Mouse (Mus musculus) liver, embryonic 11.5 days (tissue): Measurements from ENCODE around the gene Elavl2. TPM values are rescaled to one million over a fixed set of nuclear protein-coding genes. Genes with fewer than 3 reads are reported as not detected.
"Not testable (repeated sequence)": the region's sequence is repeated elsewhere in the genome, so short reads cannot be mapped to it uniquely, and the experiment has no call there.

Experiments used
- ATAC-seq: fragments of 200-750 bp; cut with Nextera tagmentation; replicated peaks from 2 replicates; pipeline ENCODE4 v1.8.0; 2017; ENCODE audit warnings: moderate number of reproducible peaks, mild to moderate bottlenecking, moderate TSS enrichment, moderate library complexity; ENCODE audit not compliant: low FRiP score
- DNase-seq: peaks from one replicate; pipeline ENCODE4 v3.0.0-alpha.2; 2017; ENCODE audit warnings: low spot score
- H3K27ac ChIP-seq: fragments of 300-500 bp; sonication (generic); 2 replicates; pipeline ENCODE4 v1.5.1; 2014; ENCODE audit warnings: mild to moderate bottlenecking, low read depth, low read length, control low read depth
- H3K27me3 ChIP-seq: fragments of 300-500 bp; sonication (generic); replicated peaks from 2 replicates; pipeline ENCODE4 v1.6.1; 2014; ENCODE audit warnings: low read length, mixed read lengths; ENCODE audit not compliant: control insufficient read depth, insufficient read depth
- H3K36me3 ChIP-seq: fragments of 300-500 bp; sonication (generic); 2 replicates; pipeline ENCODE4 v1.6.1; 2014; ENCODE audit warnings: mild to moderate bottlenecking, low read length, moderate library complexity, mixed read lengths; ENCODE audit not compliant: control insufficient read depth, insufficient read depth
- H3K4me1 ChIP-seq: fragments of 300-500 bp; sonication (generic); replicated peaks from 2 replicates; pipeline ENCODE4 v1.6.1; 2014; ENCODE audit warnings: low read length, mixed read lengths; ENCODE audit not compliant: control insufficient read depth, insufficient read depth
- H3K4me2 ChIP-seq: fragments of 300-500 bp; sonication (generic); 2 replicates; pipeline ENCODE4 v1.6.1; 2014; ENCODE audit warnings: mild to moderate bottlenecking, control low read depth, moderate library complexity
- H3K4me3 ChIP-seq: fragments of 300-500 bp; sonication (generic); 2 replicates; pipeline ENCODE4 v1.5.1; 2014; ENCODE audit warnings: low read depth, low read length, control low read depth
- H3K9ac ChIP-seq: fragments of 300-500 bp; sonication (generic); 2 replicates; pipeline ENCODE4 v1.6.1; 2014; ENCODE audit warnings: low read depth, low read length, control low read depth
- H3K9me3 ChIP-seq: fragments of 300-500 bp; sonication (generic); 2 replicates; pipeline ENCODE4 v1.6.1; 2016; ENCODE audit warnings: low read length, inconsistent platforms, mixed read lengths; ENCODE audit not compliant: control insufficient read depth
- WGBS: fragments of 180-500 bp; shearing (Covaris S2); extraction: QIAGEN DNeasy Blood & Tissue Kit; methylation state at CpG from one replicate; pipeline ENCODE4 v1.1.7; 2014; 5-methylcytosine and 5-hydroxymethylcytosine counted together
- polyA plus RNA-seq: library from polyadenylated mRNA; unstranded; fragments of >200 nt; fragmentation: Nextera tagmentation; extraction: Ambion mirVana; gene quantifications from 2 replicates; pipeline ENCODE4 v1.2.1, GENCODE M21; 2014

Elavl2 gene
- polyA plus RNA-seq, 1 experiment from 2014 or later = 2.1 TPM

- no peaks in the 10 kb centered on the region for H3K27me3 ChIP-seq
- H3K4me2 ChIP-seq = no peak overlapping the region
- H3K4me3 ChIP-seq = no peak overlapping the region
- ATAC-seq = no peak
- H3K36me3 ChIP-seq = no peaks in the 10 kb centered on the region
- no peaks in the 10 kb centered on the region for H3K4me1 ChIP-seq
- no peak overlapping the region for H3K27ac ChIP-seq
- no peak for DNase-seq
- no peak overlapping the region for H3K9ac ChIP-seq
- H3K9me3 ChIP-seq = no peaks in the 10 kb centered on the region
- 83% methylated on average over 1 of the region's 1 CpGs for WGBS
Measured at GRCm38 (mm10) chr4:91291526-91291925, 109.1 kb downstream of the Elavl2 start.

GRCm38 (mm10) chr4:91290373-91290772 lies 110.2 kb downstream of the Elavl2 start:
- H3K4me1 ChIP-seq = no peaks in the 10 kb centered on the region
- H3K27me3 ChIP-seq = no peaks in the 10 kb centered on the region
- no peaks in the 10 kb centered on the region for H3K9me3 ChIP-seq
- no peaks in the 10 kb centered on the region for H3K36me3 ChIP-seq
- no peak overlapping the region for H3K4me3 ChIP-seq
- H3K27ac ChIP-seq = no peak overlapping the region
- DNase-seq (no peak), ATAC-seq (no peak)
- 79% methylated on average over 1 of the region's 1 CpGs for WGBS
- H3K4me2 ChIP-seq = no peak overlapping the region
- H3K9ac ChIP-seq = no peak overlapping the region

GRCm38 (mm10) chr4:91289151-91289550 lies 111.4 kb downstream of the Elavl2 start:
- ATAC-seq = no peak
- Histone ChIP-seq H3K27ac (no peak overlapping the region), H3K4me1 (no peaks in the 10 kb centered on the region), H3K4me3 (no peak overlapping the region), H3K4me2 (no peak overlapping the region), H3K9ac (no peak overlapping the region), H3K36me3 (no peaks in the 10 kb centered on the region), H3K27me3 (no peaks in the 10 kb centered on the region), H3K9me3 (no peaks in the 10 kb centered on the region)
- no peak for DNase-seq
- WGBS = 82% methylated on average over 1 of the region's 1 CpGs

GRCm38 (mm10) chr4:91268390-91268789 lies 132.2 kb downstream of the Elavl2 start:
- ATAC-seq (no peak), DNase-seq (no peak)
- H3K36me3 ChIP-seq = no peaks in the 10 kb centered on the region
- no peaks in the 10 kb centered on the region for H3K27me3 ChIP-seq
- no peak overlapping the region for H3K4me2 ChIP-seq
- H3K9ac ChIP-seq = no peak overlapping the region
- H3K9me3 ChIP-seq = no peaks in the 10 kb centered on the region
- no peaks in the 10 kb centered on the region for H3K4me1 ChIP-seq
- no peak overlapping the region for H3K27ac ChIP-seq
- no peak overlapping the region for H3K4me3 ChIP-seq
- WGBS = 79% methylated on average over 1 of the region's 1 CpGs

GRCm38 (mm10) chr4:91263733-91264440 lies 136.7 kb downstream of the Elavl2 start:
- Histone ChIP-seq H3K4me3 (no peak overlapping the region), H3K36me3 (no peaks in the 10 kb centered on the region), H3K27me3 (no peaks in the 10 kb centered on the region), H3K27ac (no peak overlapping the region), H3K4me1 (no peaks in the 10 kb centered on the region), H3K4me2 (no peak overlapping the region), H3K9ac (no peak overlapping the region), H3K9me3 (no peaks in the 10 kb centered on the region)
- no peak for DNase-seq
- WGBS = 92% methylated on average over 19 of the region's 19 CpGs
- ATAC-seq = no peak

- Histone ChIP-seq H3K27me3 (no peaks in the 10 kb centered on the region), H3K9ac (no peak overlapping the region), H3K4me1 (no peaks in the 10 kb centered on the region), H3K4me3 (no peak overlapping the region), H3K27ac (no peak overlapping the region), H3K36me3 (no peaks in the 10 kb centered on the region), H3K4me2 (no peak overlapping the region), H3K9me3 (no peaks in the 10 kb centered on the region)
- ATAC-seq (no peak), DNase-seq (no peak)
- 82% methylated on average over 8 of the region's 8 CpGs for WGBS
Measured at GRCm38 (mm10) chr4:91262839-91263238, 137.7 kb downstream of the Elavl2 start.

- 95% methylated on average over 4 of the region's 4 CpGs for WGBS
- H3K9me3 ChIP-seq = no peaks in the 10 kb centered on the region
- H3K27ac ChIP-seq = no peak overlapping the region
- ATAC-seq (no peak), DNase-seq (no peak)
- no peaks in the 10 kb centered on the region for H3K36me3 ChIP-seq
- H3K4me1 ChIP-seq = no peaks in the 10 kb centered on the region
- H3K27me3 ChIP-seq = no peaks in the 10 kb centered on the region
- H3K9ac ChIP-seq = no peak overlapping the region
- no peak overlapping the region for H3K4me3 ChIP-seq
- no peak overlapping the region for H3K4me2 ChIP-seq
Measured at GRCm38 (mm10) chr4:91260622-91261021, 140.0 kb downstream of the Elavl2 start.

- Histone ChIP-seq H3K4me1 (no peaks in the 10 kb centered on the region), H3K27ac (no peak overlapping the region), H3K4me2 (no peak overlapping the region), H3K27me3 (no peaks in the 10 kb centered on the region), H3K9ac (no peak overlapping the region), H3K36me3 (no peaks in the 10 kb centered on the region), H3K9me3 (no peaks in the 10 kb centered on the region), H3K4me3 (no peak overlapping the region)
- no peak for ATAC-seq
- DNase-seq = no peak
- WGBS = 95% methylated on average over 1 of the region's 1 CpGs
Measured at GRCm38 (mm10) chr4:91248650-91249049, 151.9 kb downstream of the Elavl2 start.

- not testable (repeated sequence) for H3K27ac ChIP-seq, H3K36me3 ChIP-seq, H3K4me1 ChIP-seq, H3K27me3 ChIP-seq, H3K9me3 ChIP-seq, H3K4me2 ChIP-seq, ATAC-seq, H3K9ac ChIP-seq, DNase-seq, H3K4me3 ChIP-seq
- 82% methylated on average over 4 of the region's 8 CpGs for WGBS
Measured at GRCm38 (mm10) chr4:91245136-91245535, 155.4 kb downstream of the Elavl2 start.
